Mouse (Mus musculus): ENCODE measurements around the gene Gm29049. TPM values are rescaled to one million over a fixed set of nuclear protein-coding genes. Genes with fewer than 3 reads are reported as not detected.

Gm29049 gene
- polyA plus RNA-seq (2012; ENCODE audit: low replicate concordance) = not detected in 2 replicates

GRCm38 (mm10) chrY:7997068-7997467 is at the start of gene Gm29049:
Gene Gm29049 (minus strand): TSS chrY:7997168.

Other genes with a start within 250 kb of the Gm29049 start
- gene Gm20825, start 74.3 kb upstream of the Gm29049 start, polyA plus RNA-seq (2012; ENCODE audit: low replicate concordance) = not detected in 2 replicates

Measured in hematopoietic multipotent progenitor cell, adult 10-12 weeks (in vitro differentiated cells).